ENCODE assay signal across 21 mouse cellular contexts in the genomic region with DNA sequence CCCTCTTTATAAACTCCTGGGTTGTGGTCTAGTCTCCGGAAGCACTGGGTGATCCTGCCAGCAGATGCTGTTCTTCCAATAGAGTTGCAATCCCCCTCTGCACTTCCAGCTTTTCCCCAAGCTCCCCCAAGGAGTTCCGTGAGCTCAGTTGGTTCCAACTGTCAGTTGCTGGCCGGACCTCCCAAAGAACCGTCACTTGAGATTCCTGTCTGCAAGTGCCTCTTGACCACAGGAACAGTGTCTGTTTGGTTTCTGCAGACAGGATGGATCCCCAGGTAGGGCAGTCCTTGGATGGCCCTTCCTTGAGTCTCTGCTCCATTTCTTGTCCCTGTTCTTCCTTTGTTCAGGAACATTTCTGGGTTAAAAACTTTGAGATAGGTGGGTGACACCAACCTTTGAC. TPM values are rescaled to one million over a fixed set of nuclear protein-coding genes. Genes with fewer than 3 reads are reported as not detected.
DNase-seq lines count a peak whose midpoint lies in the region; ATAC-seq and TF ChIP-seq lines count a peak whose summit lies in the region.
"Had no signal": no experiment of that assay in that cellular context is flagged by ENCODE, and none has a peak within 500 bp of the region (broad histone marks: within the 10 kb centered on the region; RNA-seq: fewer than 3 reads in every experiment).

A gene (minus strand): TSS at position 101 of the 400 bp plus-strand sequence.

- H3K27ac ChIP-seq in testis, adult 2 months (ENCODE audit: control insufficient read depth, insufficient read depth, low read depth, low read length): peak within 1 kb of the TSS; percentile 84
- H3K27ac ChIP-seq in intestine, embryonic 16.5 days (ENCODE audit: low read length): no peak within 1 kb of the TSS

- WGBS in intestine, embryonic 16.5 days: 92% methylated on average over 4 of the region's 4 CpGs

- H3K4me3 ChIP-seq in testis, adult 2 months (ENCODE audit: control insufficient read depth, low read depth, low read length): peak within 1 kb of the TSS; percentile 88
- no peak within 1 kb of the TSS for H3K4me3 ChIP-seq in intestine, embryonic 16.5 days (ENCODE audit: low read length)

- no peak for TF ChIP-seq CTCF in testis, adult 2 months (IDR thresholded peaks at IDR 0.05; ENCODE audit: control insufficient read depth, insufficient read depth, insufficient replicate concordance, low read depth, low read length)

- no peaks in the 10 kb centered on the region for H3K27me3 ChIP-seq in testis, adult 2 months (ENCODE audit: control insufficient read depth, insufficient read depth, low read length)
- no peaks in the 10 kb centered on the region for H3K27me3 ChIP-seq in intestine, embryonic 16.5 days (replicated peaks; ENCODE audit: control insufficient read depth, insufficient read depth, low read length)
- H3K27me3 ChIP-seq: CH12.LX, Patski had no signal

- no peaks in the 10 kb centered on the region for H3K9me3 ChIP-seq in intestine, embryonic 16.5 days (ENCODE audit: control insufficient read depth, low read length)

- no peak within 1 kb of the TSS for H3K4me2 ChIP-seq in intestine, embryonic 16.5 days (ENCODE audit: low read depth, low read length)

- H3K9ac ChIP-seq in intestine, embryonic 16.5 days (ENCODE audit: low read depth, low read length): no peak within 1 kb of the TSS

- ATAC-seq in intestine, embryonic 16.5 days: no peak
- ATAC-seq: activated CD4-positive, CD25-positive, alpha-beta regulatory T cell, adult 4 months; CD4-positive, CD25-positive, alpha-beta regulatory T cell, adult 4 months; Patski had no signal

- no peaks in the 10 kb centered on the region for H3K4me1 ChIP-seq in testis, adult 2 months (ENCODE audit: control insufficient read depth, insufficient read depth, low read length)
- H3K4me1 ChIP-seq in intestine, embryonic 16.5 days (ENCODE audit: control insufficient read depth, insufficient read depth, low read length): no peaks in the 10 kb centered on the region

- no peak for DNase-seq in testis, postnatal 10 days (ENCODE audit: low spot score)
- DNase-seq in testis, postnatal 14 days (ENCODE audit: low spot score): peak; percentile 4
- DNase-seq: adrenal gland, adult 2 months; adrenal gland, adult 8-10 months; adrenal gland, postnatal 10 days; adrenal gland, postnatal 14 days; adrenal gland, postnatal 25 days; adrenal gland, postnatal 36 days; B cell, adult 2 months; cerebellum, adult 11 months; cerebellum, adult 11-12 months; cerebellum, adult 18-20 months had no signal

- 0 out of 2 replicates have a peak, but pooled peaks have one; percentile 43 for TF ChIP-seq POLR2A in testis, adult 2 months (IDR thresholded peaks at IDR 0.05; ENCODE audit: control insufficient read depth, low read depth, low read length)

- H3K36me3 ChIP-seq in testis, adult 2 months (ENCODE audit: control insufficient read depth, insufficient read depth, low read length): no peaks in the 10 kb centered on the region
- H3K36me3 ChIP-seq in intestine, embryonic 16.5 days (ENCODE audit: control insufficient read depth, insufficient read depth, low read length): no peaks in the 10 kb centered on the region
- H3K36me3 ChIP-seq: G1E had no signal

RNA-seq across cellular contexts. Expression of the gene that starts here (rescaled TPM):
- polyA plus RNA-seq in testis, adult 2 months (2012; rRNA removed): 13.0 and 17.4 TPM in 2 replicates
- polyA plus RNA-seq in intestine, embryonic 16.5 days (2015; fragmentation: Nextera tagmentation; extraction: Ambion mirVana): not detected in 2 replicates
- polyA plus RNA-seq: activated CD4-positive, CD25-positive, alpha-beta regulatory T cell, adult 4 months; adrenal gland, adult 2 months; brain, embryonic 14.5 days; C2C12; CD4-positive, CD25-positive, alpha-beta regulatory T cell, adult 4 months; G1E; Patski had no signal

Comparison
In these comparisons a context has a peak if more than half of its experiments do, and no peak if none do; other contexts are left out.
1. RNA of the gene that starts here (polyA plus RNA-seq): 13.0 to 17.4 TPM in testis, adult 2 months; not detected in intestine, embryonic 16.5 days; every median in the first group is over 10 times any median in the second.